Mouse (Mus musculus) brain, embryonic 14.5 days (tissue): ENCODE data around the gene Prg4.

ENCODE experiments used
- CTCF ChIP-seq: fragments of 200-500 bp; IDR thresholded peaks from 2 replicates; pipeline ENCODE4 v1.5.1; 2012; ENCODE audit warnings: inconsistent platforms, mild to moderate bottlenecking, moderate library complexity, borderline replicate concordance; ENCODE audit not compliant: insufficient read depth, insufficient read length; ENCODE audit errors: extremely low read depth
- POLR2A ChIP-seq: fragments of 200-500 bp; IDR thresholded peaks from 2 replicates; pipeline ENCODE4 v1.6.1; 2012; ENCODE audit warnings: mild to moderate bottlenecking, inconsistent platforms, borderline replicate concordance; ENCODE audit not compliant: poor library complexity, insufficient read depth, insufficient read length, severe bottlenecking; ENCODE audit errors: extremely low read depth

- TF ChIP-seq CTCF (no peak), POLR2A (no peak)
Observed at GRCm38 (mm10) chr1:150513041-150513440, 47.1 kb upstream of the Prg4 start.
